In genomic region chr7:25601346-25601745, GRCm38 (mm10) we compare ENCODE assay signal across 30 mouse cellular contexts. TPM values are rescaled to one million over a fixed set of nuclear protein-coding genes. Genes with fewer than 3 reads are reported as not detected.
DNase-seq lines count a peak whose midpoint lies in the region; ATAC-seq and TF ChIP-seq lines count a peak whose summit lies in the region.
"Had no signal": no experiment of that assay in that cellular context is flagged by ENCODE, and none has a peak within 500 bp of the region (broad histone marks: within the 10 kb centered on the region; RNA-seq: fewer than 3 reads in every experiment).

No protein-coding gene starts in this region.

- no peaks in the 10 kb centered on the region for H3K4me1 ChIP-seq in heart, embryonic 10.5 days
- H3K4me1 ChIP-seq in E14TG2a.4 (replicated peaks; ENCODE audit: low read depth, low read length): peaks cover 23% of the 10 kb centered on the region
- H3K4me1 ChIP-seq in midbrain, postnatal 0 days (ENCODE audit: insufficient read depth, low read length): no peaks in the 10 kb centered on the region
- H3K4me1 ChIP-seq: embryonic facial prominence, embryonic 12.5 days; embryonic facial prominence, embryonic 15.5 days; forebrain, embryonic 12.5 days; forebrain, embryonic 15.5 days; hindbrain, embryonic 12.5 days had no signal

- H3K27me3 ChIP-seq in heart, embryonic 10.5 days (ENCODE audit: insufficient read depth, poor library complexity, severe bottlenecking): no peaks in the 10 kb centered on the region
- H3K27me3 ChIP-seq in E14TG2a.4 (ENCODE audit: insufficient read depth, low read length): peaks cover 26% of the 10 kb centered on the region
- H3K27me3 ChIP-seq in midbrain, postnatal 0 days (ENCODE audit: insufficient read depth, low read length): no peaks in the 10 kb centered on the region
- H3K27me3 ChIP-seq: embryonic facial prominence, embryonic 12.5 days; embryonic facial prominence, embryonic 15.5 days; forebrain, embryonic 15.5 days; hindbrain, embryonic 12.5 days had no signal

- no peak overlapping the region for H3K27ac ChIP-seq in heart, embryonic 10.5 days
- no peak overlapping the region for H3K27ac ChIP-seq in midbrain, postnatal 0 days (ENCODE audit: low read depth, low read length)
- H3K27ac ChIP-seq: embryonic facial prominence, embryonic 12.5 days; embryonic facial prominence, embryonic 15.5 days; forebrain, embryonic 12.5 days; forebrain, embryonic 15.5 days; hindbrain, embryonic 12.5 days; hindbrain, embryonic 15.5 days had no signal

- no peak for TF ChIP-seq CTCF in E14TG2a.4 (conservative IDR thresholded peaks at IDR 0.05; ENCODE audit: low read length)
- TF ChIP-seq CTCF in midbrain, postnatal 0 days (IDR thresholded peaks at IDR 0.05): no peak

- no peaks in the 10 kb centered on the region for H3K36me3 ChIP-seq in heart, embryonic 10.5 days
- H3K36me3 ChIP-seq in E14TG2a.4 (ENCODE audit: insufficient read depth, low read length): no peaks in the 10 kb centered on the region
- H3K36me3 ChIP-seq in midbrain, postnatal 0 days (ENCODE audit: insufficient read depth, low read length): no peaks in the 10 kb centered on the region
- H3K36me3 ChIP-seq: embryonic facial prominence, embryonic 12.5 days; embryonic facial prominence, embryonic 15.5 days; forebrain, embryonic 12.5 days; forebrain, embryonic 15.5 days; hindbrain, embryonic 12.5 days; hindbrain, embryonic 15.5 days had no signal

- H3K9me3 ChIP-seq in heart, embryonic 10.5 days: no peaks in the 10 kb centered on the region
- H3K9me3 ChIP-seq in E14TG2a.4 (ENCODE audit: low read length): no peaks in the 10 kb centered on the region
- H3K9me3 ChIP-seq in midbrain, postnatal 0 days (ENCODE audit: low read length): no peaks in the 10 kb centered on the region
- H3K9me3 ChIP-seq: embryonic facial prominence, embryonic 12.5 days; embryonic facial prominence, embryonic 15.5 days; forebrain, embryonic 12.5 days; forebrain, embryonic 15.5 days; hindbrain, embryonic 12.5 days; hindbrain, embryonic 15.5 days had no signal

- no peak overlapping the region for H3K9ac ChIP-seq in midbrain, postnatal 0 days (replicated peaks; ENCODE audit: low read length, poor library complexity, severe bottlenecking)
- H3K9ac ChIP-seq: embryonic facial prominence, embryonic 12.5 days; embryonic facial prominence, embryonic 15.5 days; forebrain, embryonic 12.5 days; forebrain, embryonic 15.5 days; hindbrain, embryonic 12.5 days; hindbrain, embryonic 15.5 days had no signal

- ATAC-seq in midbrain, postnatal 0 days (ENCODE audit: low FRiP score): no peak
- ATAC-seq: activated CD4-positive, CD25-positive, alpha-beta regulatory T cell, adult 4 months; forebrain, embryonic 15.5 days; intestine, postnatal 0 days had no signal

- peak; percentile 42 for DNase-seq in heart, embryonic 10.5 days (ENCODE audit: low spot score)
- DNase-seq in heart, adult 18-20 months: no peak
- peak; percentile 60 for DNase-seq in ES-CJ7 (ENCODE audit: low read depth, low spot score)
- peak; percentile 33 for DNase-seq in WW6 (ENCODE audit: low read depth, low spot score)
- no peak for DNase-seq in frontal cortex, postnatal 36 days (ENCODE audit: low spot score in 2 of 2)
- DNase-seq in midbrain, postnatal 0 days (ENCODE audit: low spot score): no peak
- DNase-seq: adrenal gland, adult 8-10 months; adrenal gland, postnatal 25 days; B cell, adult 2 months; cerebellum, adult 18-20 months; cerebellum, adult 9-10 months; cerebellum, postnatal 14 days; gastrocnemius, postnatal 10 days; gastrocnemius, postnatal 36 days; kidney, adult 2 months had no signal

- 79% methylated on average over 16 of the region's 16 CpGs for WGBS in heart, embryonic 10.5 days
- 93% methylated on average over 16 of the region's 16 CpGs for WGBS in midbrain, postnatal 0 days

- H3K4me2 ChIP-seq in midbrain, postnatal 0 days (ENCODE audit: low read depth, low read length, poor library complexity, severe bottlenecking): no peak overlapping the region
- H3K4me2 ChIP-seq: embryonic facial prominence, embryonic 12.5 days; embryonic facial prominence, embryonic 15.5 days; forebrain, embryonic 12.5 days; forebrain, embryonic 15.5 days; hindbrain, embryonic 12.5 days; hindbrain, embryonic 15.5 days had no signal

- no peak overlapping the region for H3K4me3 ChIP-seq in heart, embryonic 10.5 days
- peak overlapping the region; percentile 70 for H3K4me3 ChIP-seq in E14TG2a.4 (replicated peaks; ENCODE audit: low read length)
- no peak overlapping the region for H3K4me3 ChIP-seq in midbrain, postnatal 0 days (ENCODE audit: low read depth, low read length)
- H3K4me3 ChIP-seq: embryonic facial prominence, embryonic 12.5 days; embryonic facial prominence, embryonic 15.5 days; forebrain, embryonic 12.5 days; forebrain, embryonic 15.5 days; hindbrain, embryonic 12.5 days; hindbrain, embryonic 15.5 days had no signal

RNA-seq across cellular contexts. Expression of gene Erich4, which starts 14.3 kb away (rescaled TPM):
- not detected in 2 replicates for polyA plus RNA-seq in heart, embryonic 10.5 days (2016; fragmentation: Nextera tagmentation; extraction: Ambion mirVana)
- total RNA-seq in heart, adult 18-20 months (2021): under 1 TPM in 1 of 2 experiments, not detected in 1; 0.50 TPM
- not detected in 2 replicates for total RNA-seq in midbrain, postnatal 0 days (2014; rRNA removed)
- polyA plus RNA-seq in midbrain, postnatal 0 days (2015; fragmentation: Nextera tagmentation; extraction: Ambion mirVana): not detected in 2 replicates
- total RNA-seq: adrenal gland, adult 8-10 months; adrenal gland, postnatal 25 days; CH12.LX; gastrocnemius, adult 18-20 months; gastrocnemius, postnatal 10 days; gastrocnemius, postnatal 36 days; granulocyte monocyte progenitor cell, adult 5-6 weeks; hematopoietic stem cell, adult 5-6 weeks; MEL had no signal
- polyA plus RNA-seq: activated CD4-positive, CD25-positive, alpha-beta regulatory T cell, adult 4 months; embryonic facial prominence, embryonic 12.5 days; embryonic facial prominence, embryonic 15.5 days; forebrain, embryonic 12.5 days; forebrain, embryonic 15.5 days; heart, embryonic 14.5 days; hindbrain, embryonic 12.5 days; hindbrain, embryonic 15.5 days had no signal

RNA-seq across cellular contexts. Expression of gene Dmac2, which starts 17.9 kb away (rescaled TPM):
- 48.9 and 54.6 TPM in 2 replicates for polyA plus RNA-seq in heart, embryonic 10.5 days (2016; fragmentation: Nextera tagmentation; extraction: Ambion mirVana)
- 10 to 100 TPM; 56.2 to 58.8 TPM for total RNA-seq in heart, adult 18-20 months (2021)
- total RNA-seq in midbrain, postnatal 0 days (2014; rRNA removed): 54.3 and 58.1 TPM in 2 replicates
- 47.5 and 50.6 TPM in 2 replicates for polyA plus RNA-seq in midbrain, postnatal 0 days (2015; fragmentation: Nextera tagmentation; extraction: Ambion mirVana)

RNA-seq across cellular contexts. Expression of gene B3gnt8, which starts 25.1 kb away (rescaled TPM):
- 5.2 and 5.4 TPM in 2 replicates for polyA plus RNA-seq in heart, embryonic 10.5 days (2016; fragmentation: Nextera tagmentation; extraction: Ambion mirVana)
- total RNA-seq in heart, adult 18-20 months (2021): 1 to 10 TPM; 3.4 to 4.4 TPM
- total RNA-seq in midbrain, postnatal 0 days (2014; rRNA removed): 0.80 and 1.4 TPM in 2 replicates
- 0.62 and 0.97 TPM in 2 replicates for polyA plus RNA-seq in midbrain, postnatal 0 days (2015; fragmentation: Nextera tagmentation; extraction: Ambion mirVana)

RNA-seq across cellular contexts. Expression of gene Bckdha, which starts 57.4 kb away (rescaled TPM):
- 51.7 and 51.8 TPM in 2 replicates for polyA plus RNA-seq in heart, embryonic 10.5 days (2016; fragmentation: Nextera tagmentation; extraction: Ambion mirVana)
- total RNA-seq in heart, adult 18-20 months (2021): 100 to 1,000 TPM; 285 to 287 TPM
- total RNA-seq in midbrain, postnatal 0 days (2014; rRNA removed): 64.9 and 78.2 TPM in 2 replicates
- 40.7 and 50.9 TPM in 2 replicates for polyA plus RNA-seq in midbrain, postnatal 0 days (2015; fragmentation: Nextera tagmentation; extraction: Ambion mirVana)

RNA-seq across cellular contexts. Expression of gene Exosc5, which starts 57.6 kb away (rescaled TPM):
- polyA plus RNA-seq in heart, embryonic 10.5 days (2016; fragmentation: Nextera tagmentation; extraction: Ambion mirVana): 50.6 and 74.8 TPM in 2 replicates
- total RNA-seq in heart, adult 18-20 months (2021): 10 to 100 TPM; 17.2 to 17.5 TPM
- 19.7 and 29.4 TPM in 2 replicates for total RNA-seq in midbrain, postnatal 0 days (2014; rRNA removed)
- polyA plus RNA-seq in midbrain, postnatal 0 days (2015; fragmentation: Nextera tagmentation; extraction: Ambion mirVana): 27.3 and 29.5 TPM in 2 replicates

Comparison
In these comparisons a context has a peak if more than half of its experiments do, and no peak if none do; other contexts are left out.
1. DNase-seq: peak in heart, embryonic 10.5 days (single experiment), ES-CJ7 (single experiment) and WW6 (single experiment); none in heart, adult 18-20 months (0 of 2), frontal cortex, postnatal 36 days (0 of 2) and midbrain, postnatal 0 days (single experiment).